In the genomic region with DNA sequence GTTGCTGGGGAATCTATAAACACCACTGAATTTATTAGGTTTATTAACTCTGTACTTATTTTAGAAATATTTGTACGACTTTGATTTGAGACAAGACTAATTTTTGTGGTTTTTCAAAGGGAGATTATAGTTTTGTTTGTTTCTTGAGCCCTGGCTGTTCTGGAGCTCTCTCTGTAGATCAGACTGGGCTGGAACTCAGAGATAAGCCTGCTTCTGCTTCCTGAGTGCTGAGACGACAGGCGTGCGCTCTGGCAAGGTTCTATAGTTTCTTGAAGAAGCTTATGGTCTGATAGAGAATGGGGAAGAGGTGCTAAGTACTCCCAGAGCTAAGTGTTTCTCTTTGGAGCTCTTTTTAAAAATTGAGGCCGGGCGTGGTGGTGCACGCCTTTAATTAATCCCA, we compare ENCODE assay signal across 18 mouse cellular contexts. TPM values are rescaled to one million over a fixed set of nuclear protein-coding genes. Genes with fewer than 3 reads are reported as not detected.
DNase-seq lines count a peak whose midpoint lies in the region; ATAC-seq and TF ChIP-seq lines count a peak whose summit lies in the region.
"Had no signal": no experiment of that assay in that cellular context is flagged by ENCODE, and none has a peak within 500 bp of the region (broad histone marks: within the 10 kb centered on the region; RNA-seq: fewer than 3 reads in every experiment).

No protein-coding gene starts in this region.

- H3K4me3 ChIP-seq in forebrain, embryonic 11.5 days (ENCODE audit: low read depth, low read length) = no peak overlapping the region
- no peak overlapping the region for H3K4me3 ChIP-seq in forebrain, postnatal 0 days (ENCODE audit: low read depth, low read length)
- peak overlapping the region; percentile 31 to 78; a peak in 3 of 4 replicates for H3K4me3 ChIP-seq in liver, embryonic 14.5 days (ENCODE audit: insufficient read depth in 1 of 2, low read depth in 2 of 2, low read length in 2 of 2)
- H3K4me3 ChIP-seq: forebrain, embryonic 15.5 days had no signal

- ATAC-seq in forebrain, embryonic 11.5 days (replicated peaks; ENCODE audit: low FRiP score) = no peak
- ATAC-seq in forebrain, postnatal 0 days = no peak
- ATAC-seq in common myeloid progenitor, adult 5-6 weeks (replicated peaks; ENCODE audit: low read depth, poor library complexity, severe bottlenecking) = peak; percentile 51
- ATAC-seq in liver, embryonic 14.5 days (ENCODE audit: insufficient read depth) = peak; percentile 29; the same call in 1 of the 2 replicates
- ATAC-seq: forebrain, embryonic 15.5 days; intestine, embryonic 16.5 days had no signal

- DNase-seq in forebrain, embryonic 11.5 days (ENCODE audit: low spot score) = peak; percentile 39
- DNase-seq in forebrain, postnatal 0 days = no peak
- peak; percentile 82 for DNase-seq in 416B (ENCODE audit: low read depth)
- DNase-seq in liver, embryonic 14.5 days (ENCODE audit: low read depth in 3 of 3, low spot score in 3 of 3) = peak; percentile 71 to 77 (median 75)
- no peak for DNase-seq in layer of hippocampus, postnatal 36 days
- DNase-seq in retina, embryonic 14.5 days (ENCODE audit: low spot score) = no peak
- no peak for DNase-seq in cerebellum, adult 8-10 months
- DNase-seq: adrenal gland, postnatal 14 days; cerebellum, postnatal 10 days; retina, postnatal 1 day had no signal

- peaks cover 6% of the 10 kb centered on the region; the same call in 1 of the 2 replicates for H3K36me3 ChIP-seq in forebrain, embryonic 11.5 days (ENCODE audit: control insufficient read depth, insufficient read depth, low read length)
- peaks cover 19% of the 10 kb centered on the region for H3K36me3 ChIP-seq in forebrain, postnatal 0 days (ENCODE audit: insufficient read depth)
- peaks cover 17% of the 10 kb centered on the region for H3K36me3 ChIP-seq in liver, embryonic 14.5 days (replicated peaks; ENCODE audit: control insufficient read depth, insufficient read depth, low read depth)

- H3K4me1 ChIP-seq in forebrain, embryonic 11.5 days (replicated peaks; ENCODE audit: control insufficient read depth, insufficient read depth, low read length) = no peaks in the 10 kb centered on the region; the same call in 1 of the 2 replicates
- H3K4me1 ChIP-seq in forebrain, postnatal 0 days (ENCODE audit: insufficient read depth) = peaks cover 16% of the 10 kb centered on the region; the same call in 1 of the 2 replicates
- H3K4me1 ChIP-seq in liver, embryonic 14.5 days (replicated peaks; ENCODE audit: control insufficient read depth in 2 of 2, insufficient read depth in 2 of 2, low read length in 1 of 2) = peaks cover 41 to 48% of the 10 kb centered on the region in 2 experiments

- H3K4me2 ChIP-seq in forebrain, embryonic 11.5 days (ENCODE audit: low read depth, low read length, severe bottlenecking) = no peak overlapping the region
- no peak overlapping the region for H3K4me2 ChIP-seq in forebrain, postnatal 0 days (ENCODE audit: low read depth)
- peak overlapping the region; percentile 94 for H3K4me2 ChIP-seq in liver, embryonic 14.5 days (ENCODE audit: low read depth)
- H3K4me2 ChIP-seq: forebrain, embryonic 15.5 days had no signal

- no peaks in the 10 kb centered on the region for H3K27me3 ChIP-seq in forebrain, embryonic 11.5 days (ENCODE audit: control insufficient read depth, insufficient read depth, low read length)
- H3K27me3 ChIP-seq in forebrain, postnatal 0 days (ENCODE audit: insufficient read depth, low read length) = no peaks in the 10 kb centered on the region
- no peaks in the 10 kb centered on the region for H3K27me3 ChIP-seq in liver, embryonic 14.5 days (ENCODE audit: control insufficient read depth, insufficient read depth, low read length)
- H3K27me3 ChIP-seq: forebrain, embryonic 15.5 days; lung, embryonic 15.5 days had no signal

- peak; percentile 61 for TF ChIP-seq EP300 in liver, embryonic 14.5 days (IDR thresholded peaks at IDR 0.05; ENCODE audit: low read depth)

- TF ChIP-seq CTCF in forebrain, postnatal 0 days (IDR thresholded peaks at IDR 0.05; ENCODE audit: low read depth) = no peak
- no peak for TF ChIP-seq CTCF in liver, embryonic 14.5 days (IDR thresholded peaks at IDR 0.05; ENCODE audit: low read depth)

- no peak overlapping the region for H3K27ac ChIP-seq in forebrain, embryonic 11.5 days (ENCODE audit: low read depth, low read length)
- no peak overlapping the region for H3K27ac ChIP-seq in forebrain, postnatal 0 days (ENCODE audit: low read depth, low read length)
- H3K27ac ChIP-seq in liver, embryonic 14.5 days = peak overlapping the region; percentile 97
- H3K27ac ChIP-seq: forebrain, embryonic 15.5 days; hindbrain, embryonic 14.5 days; lung, embryonic 15.5 days had no signal

- no peaks in the 10 kb centered on the region for H3K9me3 ChIP-seq in forebrain, embryonic 11.5 days (ENCODE audit: control insufficient read depth, low read length)
- no peaks in the 10 kb centered on the region for H3K9me3 ChIP-seq in forebrain, postnatal 0 days (ENCODE audit: low read length)
- no peaks in the 10 kb centered on the region for H3K9me3 ChIP-seq in liver, embryonic 14.5 days (ENCODE audit: control insufficient read depth, low read length)
- H3K9me3 ChIP-seq: forebrain, embryonic 15.5 days; limb, embryonic 10.5 days; lung, embryonic 15.5 days had no signal

- WGBS in forebrain, embryonic 11.5 days = 90% methylated on average over 7 of the region's 7 CpGs
- 96% methylated on average over 7 of the region's 7 CpGs for WGBS in forebrain, postnatal 0 days
- WGBS in liver, embryonic 14.5 days (ENCODE audit: insufficient replicate concordance) = 13% methylated on average over 7 of the region's 7 CpGs

- H3K9ac ChIP-seq in forebrain, embryonic 11.5 days (ENCODE audit: low read length) = no peak overlapping the region
- no peak overlapping the region for H3K9ac ChIP-seq in forebrain, postnatal 0 days
- H3K9ac ChIP-seq in liver, embryonic 14.5 days (replicated peaks) = peak overlapping the region; percentile 66
- H3K9ac ChIP-seq: forebrain, embryonic 15.5 days; hindbrain, embryonic 14.5 days; lung, embryonic 15.5 days had no signal

RNA-seq across cellular contexts. Expression of gene Smg5, which starts 2.3 kb away (rescaled TPM):
- 70.6 and 75.4 TPM in 2 replicates for polyA plus RNA-seq in forebrain, embryonic 11.5 days (2014; fragmentation: Nextera tagmentation; extraction: Ambion mirVana)
- total RNA-seq in forebrain, postnatal 0 days (2014; rRNA removed) = 85.3 and 96.5 TPM in 2 replicates
- polyA plus RNA-seq in forebrain, postnatal 0 days (2015; fragmentation: Nextera tagmentation; extraction: Ambion mirVana) = 29.2 and 33.8 TPM in 2 replicates
- 48.9 and 61.2 TPM in 2 replicates for total RNA-seq in common myeloid progenitor, adult 5-6 weeks (2017)
- polyA plus RNA-seq in liver, embryonic 14.5 days (2012; rRNA removed) = 33.6 and 36.6 TPM in 2 replicates
- 18.8 and 23.7 TPM in 2 replicates for polyA plus RNA-seq in liver, embryonic 14.5 days (2014; fragmentation: Nextera tagmentation; extraction: Ambion mirVana)
- 10 to 100 TPM; 65.1 to 72.6 TPM for total RNA-seq in layer of hippocampus, postnatal 36 days (2021)

RNA-seq across cellular contexts. Expression of gene Tmem79, which starts 2.4 kb away (rescaled TPM):
- polyA plus RNA-seq in forebrain, embryonic 11.5 days (2014; fragmentation: Nextera tagmentation; extraction: Ambion mirVana) = 1.6 and 2.7 TPM in 2 replicates
- total RNA-seq in forebrain, postnatal 0 days (2014; rRNA removed) = 0.33 and 1.5 TPM in 2 replicates
- 0.79 and 0.92 TPM in 2 replicates for polyA plus RNA-seq in forebrain, postnatal 0 days (2015; fragmentation: Nextera tagmentation; extraction: Ambion mirVana)
- 6.7 TPM in 1 of 2 replicates, not detected in the other for total RNA-seq in common myeloid progenitor, adult 5-6 weeks (2017)
- polyA plus RNA-seq in liver, embryonic 14.5 days (2012; rRNA removed) = 0.70 and 0.92 TPM in 2 replicates
- polyA plus RNA-seq in liver, embryonic 14.5 days (2014; fragmentation: Nextera tagmentation; extraction: Ambion mirVana) = 0.92 and 1.0 TPM in 2 replicates
- 1 to 10 TPM; 1.5 to 1.9 TPM for total RNA-seq in layer of hippocampus, postnatal 36 days (2021)

RNA-seq across cellular contexts. Expression of gene Glmp, which starts 13.5 kb away (rescaled TPM):
- polyA plus RNA-seq in forebrain, embryonic 11.5 days (2014; fragmentation: Nextera tagmentation; extraction: Ambion mirVana) = 77.2 and 87.2 TPM in 2 replicates
- total RNA-seq in forebrain, postnatal 0 days (2014; rRNA removed) = 44.8 and 55.2 TPM in 2 replicates
- polyA plus RNA-seq in forebrain, postnatal 0 days (2015; fragmentation: Nextera tagmentation; extraction: Ambion mirVana) = 118 and 125 TPM in 2 replicates
- total RNA-seq in common myeloid progenitor, adult 5-6 weeks (2017) = 8.6 and 19.4 TPM in 2 replicates
- 29.2 and 31.1 TPM in 2 replicates for polyA plus RNA-seq in liver, embryonic 14.5 days (2012; rRNA removed)
- polyA plus RNA-seq in liver, embryonic 14.5 days (2014; fragmentation: Nextera tagmentation; extraction: Ambion mirVana) = 51.6 and 52.4 TPM in 2 replicates
- 10 to 100 TPM; 78.4 to 84.8 TPM for total RNA-seq in layer of hippocampus, postnatal 36 days (2021)

RNA-seq across cellular contexts. Expression of gene Paqr6, which starts 26.1 kb away (rescaled TPM):
- polyA plus RNA-seq in forebrain, embryonic 11.5 days (2014; fragmentation: Nextera tagmentation; extraction: Ambion mirVana) = 1.1 and 1.2 TPM in 2 replicates
- total RNA-seq in forebrain, postnatal 0 days (2014; rRNA removed) = 1.3 and 3.3 TPM in 2 replicates
- 2.7 and 3.0 TPM in 2 replicates for polyA plus RNA-seq in forebrain, postnatal 0 days (2015; fragmentation: Nextera tagmentation; extraction: Ambion mirVana)
- total RNA-seq in common myeloid progenitor, adult 5-6 weeks (2017) = not detected in 2 replicates
- 7.8 and 8.7 TPM in 2 replicates for polyA plus RNA-seq in liver, embryonic 14.5 days (2012; rRNA removed)
- 4.1 and 6.6 TPM in 2 replicates for polyA plus RNA-seq in liver, embryonic 14.5 days (2014; fragmentation: Nextera tagmentation; extraction: Ambion mirVana)
- 10 to 100 TPM; 13.6 to 14.2 TPM for total RNA-seq in layer of hippocampus, postnatal 36 days (2021)
- total RNA-seq: monocyte, adult 5-6 weeks had no signal

RNA-seq across cellular contexts. Expression of gene Bglap3, which starts 34.2 kb away (rescaled TPM):
- not detected in 2 replicates for polyA plus RNA-seq in forebrain, embryonic 11.5 days (2014; fragmentation: Nextera tagmentation; extraction: Ambion mirVana)
- not detected in 2 replicates for total RNA-seq in forebrain, postnatal 0 days (2014; rRNA removed)
- polyA plus RNA-seq in forebrain, postnatal 0 days (2015; fragmentation: Nextera tagmentation; extraction: Ambion mirVana) = not detected in 2 replicates
- total RNA-seq in common myeloid progenitor, adult 5-6 weeks (2017) = not detected in 2 replicates
- 0.27 and 0.38 TPM in 2 replicates for polyA plus RNA-seq in liver, embryonic 14.5 days (2012; rRNA removed)
- polyA plus RNA-seq in liver, embryonic 14.5 days (2014; fragmentation: Nextera tagmentation; extraction: Ambion mirVana) = 0.29 and 0.38 TPM in 2 replicates
- under 1 TPM in 1 of 2 experiments, not detected in 1; 0.63 TPM for total RNA-seq in layer of hippocampus, postnatal 36 days (2021)
- total RNA-seq: monocyte, adult 5-6 weeks had no signal
- polyA plus RNA-seq: forebrain, embryonic 15.5 days; heart, postnatal 0 days; lung, embryonic 15.5 days had no signal

Comparison
In these comparisons a context has a peak if more than half of its experiments do, and no peak if none do; other contexts are left out.
1. DNase-seq: peak in forebrain, embryonic 11.5 days (single experiment), 416B (single experiment) and liver, embryonic 14.5 days (3 of 3); none in forebrain, postnatal 0 days (single experiment), layer of hippocampus, postnatal 36 days (0 of 2), retina, embryonic 14.5 days (single experiment) and cerebellum, adult 8-10 months (single experiment).
2. ATAC-seq: peak in common myeloid progenitor, adult 5-6 weeks (single experiment) and liver, embryonic 14.5 days (single experiment); none in forebrain, embryonic 11.5 days (single experiment) and forebrain, postnatal 0 days (single experiment).
3. H3K4me3 ChIP-seq: peak in liver, embryonic 14.5 days (2 of 2); none in forebrain, embryonic 11.5 days (single experiment) and forebrain, postnatal 0 days (single experiment).